Mouse (Mus musculus) testis, adult 2 months (tissue): ENCODE measurements around the gene Spag9. TPM values are rescaled to one million over a fixed set of nuclear protein-coding genes. Genes with fewer than 3 reads are reported as not detected.
A peak's percentile ranks its signal among the peaks of the same experiment; 100 is the strongest.

Experiments
- H3K27ac ChIP-seq: fragments of 200-500 bp; 2 replicates; pipeline ENCODE4 v1.5.1; 2012; ENCODE audit warnings: low read depth, low read length; ENCODE audit not compliant: control insufficient read depth, insufficient read depth
- H3K27me3 ChIP-seq: fragments of 200-500 bp; 2 replicates; pipeline ENCODE4 v1.6.1; 2012; ENCODE audit warnings: mild to moderate bottlenecking, low read length, moderate library complexity; ENCODE audit not compliant: control insufficient read depth, insufficient read depth
- H3K36me3 ChIP-seq: fragments of 200-500 bp; 2 replicates; pipeline ENCODE4 v1.6.1; 2012; ENCODE audit warnings: mild to moderate bottlenecking, low read length; ENCODE audit not compliant: control insufficient read depth, insufficient read depth
- H3K4me1 ChIP-seq: fragments of 200-500 bp; 2 replicates; pipeline ENCODE4 v1.6.1; 2012; ENCODE audit warnings: low read length; ENCODE audit not compliant: control insufficient read depth, insufficient read depth
- H3K4me3 ChIP-seq: fragments of 200-500 bp; 2 replicates; pipeline ENCODE4 v1.5.1; 2012; ENCODE audit warnings: low read depth, mild to moderate bottlenecking, low read length, moderate library complexity, mixed read lengths; ENCODE audit not compliant: control insufficient read depth
- CTCF ChIP-seq: fragments of 200-500 bp; IDR thresholded peaks from 2 replicates; pipeline ENCODE4 v1.5.1; 2012; ENCODE audit warnings: low read depth, mild to moderate bottlenecking, inconsistent platforms, low read length, moderate library complexity; ENCODE audit not compliant: control insufficient read depth, insufficient read depth, insufficient replicate concordance
- POLR2A ChIP-seq: fragments of 200-500 bp; IDR thresholded peaks from 2 replicates; pipeline ENCODE4 v1.6.1; 2012; ENCODE audit warnings: low read depth, mild to moderate bottlenecking, inconsistent platforms, low read length, moderate library complexity; ENCODE audit not compliant: control insufficient read depth
- polyA plus RNA-seq: library from polyadenylated mRNA; depleted of rRNA; stranded (reverse); fragments of >200 nt; gene quantifications from 2 replicates; pipeline ENCODE4 v1.2.3, GENCODE M21; 2012; rRNA removed

Gene Spag9
- 17.7 and 18.8 TPM in 2 replicates for polyA plus RNA-seq

GRCm38 (mm10) chr11:93995720-93996305 is at the start of gene Spag9:
Gene Spag9, plus strand, starts transcription at chr11:93996091.
- no peak for TF ChIP-seq CTCF
- TF ChIP-seq POLR2A: peak; percentile 88
- peak within 1 kb of the TSS; percentile 93 for H3K27ac ChIP-seq
- no peaks in the 10 kb centered on the region for H3K27me3 ChIP-seq
- no peaks in the 10 kb centered on the region; the same call in none of the 2 replicates for H3K36me3 ChIP-seq
- H3K4me3 ChIP-seq: peak within 1 kb of the TSS; percentile 88
- H3K4me1 ChIP-seq: no peaks in the 10 kb centered on the region

GRCm38 (mm10) chr11:93948887-93949567 is 46.9 kb upstream of the Spag9 start:
- Histone ChIP-seq H3K4me3 (no peak overlapping the region), H3K4me1 (no peaks in the 10 kb centered on the region), H3K27ac (no peak overlapping the region), H3K27me3 (no peaks in the 10 kb centered on the region), H3K36me3 (no peaks in the 10 kb centered on the region)
- no peak for TF ChIP-seq POLR2A
- TF ChIP-seq CTCF: no peak

- H3K36me3 ChIP-seq: no peaks in the 10 kb centered on the region
- no peaks in the 10 kb centered on the region for H3K27me3 ChIP-seq
- H3K27ac ChIP-seq: no peak overlapping the region
- H3K4me3 ChIP-seq: no peak overlapping the region
- H3K4me1 ChIP-seq: peaks cover 4% of the 10 kb centered on the region
- no peak for TF ChIP-seq POLR2A
- TF ChIP-seq CTCF: no peak
Observed at GRCm38 (mm10) chr11:93950045-93950444, 45.8 kb upstream of the Spag9 start.

GRCm38 (mm10) chr11:93952376-93952775 is 43.5 kb upstream of the Spag9 start:
- Histone ChIP-seq H3K4me3 (no peak overlapping the region), H3K4me1 (peaks cover 16% of the 10 kb centered on the region), H3K27ac (no peak overlapping the region)

GRCm38 (mm10) chr11:93954738-93955255 is 41.1 kb upstream of the Spag9 start:
- no peaks in the 10 kb centered on the region for H3K36me3 ChIP-seq
- no peaks in the 10 kb centered on the region for H3K27me3 ChIP-seq
- TF ChIP-seq POLR2A: peak; percentile 47; the same call in 1 of the 2 replicates
- TF ChIP-seq CTCF: no peak
- H3K4me1 ChIP-seq: peaks cover 16% of the 10 kb centered on the region
- H3K4me3 ChIP-seq: peak overlapping the region; percentile 92
- peak overlapping the region; percentile 90 for H3K27ac ChIP-seq

More at GRCm38 (mm10) chr11:93952376-93952775, 43.5 kb upstream of the Spag9 start:
- no peak for TF ChIP-seq POLR2A
- no peak for TF ChIP-seq CTCF
- H3K27me3 ChIP-seq: no peaks in the 10 kb centered on the region
- H3K36me3 ChIP-seq: no peaks in the 10 kb centered on the region

- H3K27ac ChIP-seq: peak overlapping the region; percentile 90
- H3K36me3 ChIP-seq: no peaks in the 10 kb centered on the region
- peaks cover 16% of the 10 kb centered on the region for H3K4me1 ChIP-seq
- H3K4me3 ChIP-seq: peak overlapping the region; percentile 92
- TF ChIP-seq CTCF (no peak; the same call in 1 of the 2 replicates), POLR2A (peak; percentile 36; the same call in 1 of the 2 replicates)
- no peaks in the 10 kb centered on the region for H3K27me3 ChIP-seq
Observed at GRCm38 (mm10) chr11:93955256-93956150, 40.4 kb upstream of the Spag9 start.
